8 mouse cellular contexts compared by ENCODE assay signal in the genomic region with DNA sequence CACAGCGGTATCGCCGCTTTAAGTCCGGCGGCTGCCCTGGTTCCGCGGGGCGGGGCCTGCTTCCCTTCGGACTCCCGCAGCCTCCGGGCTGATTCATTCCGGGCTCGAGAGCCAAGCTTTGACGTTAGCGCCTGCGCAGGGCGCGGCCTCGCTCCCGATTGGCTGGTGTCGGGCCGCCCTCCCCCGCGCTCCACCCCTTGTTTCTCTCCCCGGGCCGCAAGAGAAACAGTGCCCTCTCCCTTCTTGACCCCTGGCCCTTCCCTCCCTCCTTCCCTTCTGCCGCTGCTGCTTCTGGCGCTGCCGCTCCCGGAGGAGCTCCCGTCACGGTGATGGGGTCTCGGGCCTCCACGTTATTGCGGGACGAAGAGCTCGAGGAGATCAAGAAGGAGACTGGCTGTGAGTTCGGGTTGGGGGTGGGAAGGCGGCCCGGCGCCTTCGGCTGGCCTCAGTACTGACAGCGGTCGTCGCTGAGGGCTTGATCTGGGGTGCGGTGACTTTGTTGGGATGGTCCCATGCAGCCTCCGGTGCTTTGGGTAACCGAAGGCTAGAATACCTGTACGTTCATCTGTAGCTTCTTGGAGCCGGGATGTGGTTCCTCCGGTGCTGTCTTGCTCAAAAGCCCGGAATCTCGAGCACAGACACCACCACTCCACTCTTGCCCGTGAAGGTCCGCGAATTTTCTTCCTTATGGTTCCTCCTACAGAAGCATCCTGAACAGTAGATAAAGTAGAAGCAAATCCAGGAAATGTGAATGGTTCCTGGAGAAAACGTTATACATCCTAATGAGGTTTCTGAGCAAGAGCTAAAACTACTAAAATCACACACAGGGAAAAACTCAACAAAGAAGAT. TPM values are rescaled to one million over a fixed set of nuclear protein-coding genes. Genes with fewer than 3 reads are reported as not detected.
A peak's percentile ranks its signal among the peaks of the same experiment; 100 is the strongest.
DNase-seq lines count a peak whose midpoint lies in the region; ATAC-seq and TF ChIP-seq lines count a peak whose summit lies in the region.

TSS of gene Exd1 (minus strand) at position 106 of the 849 bp plus-strand sequence.
TSS of gene Chp1 (plus strand) at position 176 of the 849 bp plus-strand sequence.

- no peak; the same call in 1 of the 2 replicates for TF ChIP-seq POLR2A in cortical plate, adult 2 months (IDR thresholded peaks at IDR 0.05; ENCODE audit: extremely low read depth, insufficient read depth, low read length)

- no peak for TF ChIP-seq CTCF in cortical plate, adult 2 months (IDR thresholded peaks at IDR 0.05; ENCODE audit: extremely low read depth, insufficient read depth, low read length)

- peak; percentile 88 for ATAC-seq in activated CD4-positive, CD25-positive, alpha-beta regulatory T cell, adult 4 months

- peaks cover 11% of the 10 kb centered on the region for H3K36me3 ChIP-seq in megakaryocyte, embryonic 14.5 days (replicated peaks; ENCODE audit: low read length)

- peak within 1 kb of the TSS; percentile 85 for H3K27ac ChIP-seq in cortical plate, adult 2 months (ENCODE audit: insufficient read depth, low read length)

- H3K27me3 ChIP-seq in megakaryocyte, embryonic 14.5 days (replicated peaks): no peaks in the 10 kb centered on the region

- DNase-seq in gastrocnemius, adult 8-10 months (ENCODE audit: low spot score in 2 of 2): peak; percentile 98 to 99
- DNase-seq in hindlimb bud, embryonic 11.5 days (ENCODE audit: extremely low spot score, low read depth, low spot score): peak; percentile 94
- DNase-seq in left cerebral cortex, adult 8-10 months (ENCODE audit: low spot score in 2 of 2): peak; percentile 89 to 97
- DNase-seq in right cerebral cortex, postnatal 10 days (ENCODE audit: low spot score in 2 of 2): peak; percentile 98
- peak; percentile 98 for DNase-seq in urinary bladder, postnatal 25 days (ENCODE audit: low spot score)

- peak within 1 kb of the TSS; percentile 95 for H3K4me3 ChIP-seq in cortical plate, adult 2 months (ENCODE audit: insufficient read depth, low read length)
- H3K4me3 ChIP-seq in megakaryocyte, embryonic 14.5 days (replicated peaks): peak within 1 kb of the TSS; percentile 92

- peaks cover 3% of the 10 kb centered on the region; the same call in 1 of the 2 replicates for H3K4me1 ChIP-seq in cortical plate, adult 2 months (ENCODE audit: control insufficient read depth, insufficient read depth, low read length)
- peaks cover 30% of the 10 kb centered on the region for H3K4me1 ChIP-seq in megakaryocyte, embryonic 14.5 days

- no peaks in the 10 kb centered on the region for H3K9me3 ChIP-seq in megakaryocyte, embryonic 14.5 days

RNA-seq across cellular contexts. Expression of gene Exd1, which starts in this region (rescaled TPM):
- under 1 TPM in 1 of 2 experiments, not detected in 1; 0.11 TPM for polyA plus RNA-seq in activated CD4-positive, CD25-positive, alpha-beta regulatory T cell, adult 4 months (2017; shearing (Covaris generic))
- 0.75 and 1.1 TPM in 2 replicates for polyA plus RNA-seq in cortical plate, adult 2 months (2012; rRNA removed)
- 1 to 10 TPM in 3 of 4 experiments, under 1 TPM in 1; 0.85 to 2.0 (median 1.2) TPM for total RNA-seq in gastrocnemius, adult 8-10 months (2022)
- 1 to 10 TPM in 2 of 4 experiments, under 1 TPM in 2; 0.59 to 1.9 (median 1.00) TPM for total RNA-seq in left cerebral cortex, adult 8-10 months (2022)
- polyA plus RNA-seq in megakaryocyte, embryonic 14.5 days (2012; ENCODE audit: insufficient read depth, low replicate concordance): 0.01 TPM in 1 of 2 replicates, not detected in the other

RNA-seq across cellular contexts. Expression of gene Chp1, which starts in this region (rescaled TPM):
- polyA plus RNA-seq in activated CD4-positive, CD25-positive, alpha-beta regulatory T cell, adult 4 months (2017; shearing (Covaris generic)): 10 to 100 TPM; 84.5 to 98.6 TPM
- polyA plus RNA-seq in cortical plate, adult 2 months (2012; rRNA removed): 129 and 130 TPM in 2 replicates
- total RNA-seq in gastrocnemius, adult 8-10 months (2022): 10 to 100 TPM; 72.7 to 85.9 (median 82.5) TPM
- 100 to 1,000 TPM; 161 to 184 (median 175) TPM for total RNA-seq in left cerebral cortex, adult 8-10 months (2022)
- polyA plus RNA-seq in megakaryocyte, embryonic 14.5 days (2012; ENCODE audit: insufficient read depth, low replicate concordance): 9.7 and 15.1 TPM in 2 replicates

Comparison
In these comparisons a context has a peak if more than half of its experiments do, and no peak if none do; other contexts are left out.
1. Peak in every context shown above with its lines: DNase-seq, ATAC-seq, H3K4me3 ChIP-seq and H3K27ac ChIP-seq.